Mouse (Mus musculus) 3134 (cell line): ENCODE measurements around the gene Fam240a.
A peak's percentile ranks its signal among the peaks of the same experiment; 100 is the strongest.

Experiments
- DNase-seq: peaks from one replicate; pipeline ENCODE4 v3.0.0-alpha.2; 2011; ENCODE audit warnings: low spot score; ENCODE audit not compliant: insufficient read length; ENCODE audit errors: extremely low read depth

Fam240a gene

GRCm38 (mm10) chr9:110895994-110896393 is 20.7 kb downstream of the Fam240a start:
- DNase-seq, result no peak

- DNase-seq, result no peak
Measured at GRCm38 (mm10) chr9:110895507-110895906, 21.2 kb downstream of the Fam240a start.

DNA sequence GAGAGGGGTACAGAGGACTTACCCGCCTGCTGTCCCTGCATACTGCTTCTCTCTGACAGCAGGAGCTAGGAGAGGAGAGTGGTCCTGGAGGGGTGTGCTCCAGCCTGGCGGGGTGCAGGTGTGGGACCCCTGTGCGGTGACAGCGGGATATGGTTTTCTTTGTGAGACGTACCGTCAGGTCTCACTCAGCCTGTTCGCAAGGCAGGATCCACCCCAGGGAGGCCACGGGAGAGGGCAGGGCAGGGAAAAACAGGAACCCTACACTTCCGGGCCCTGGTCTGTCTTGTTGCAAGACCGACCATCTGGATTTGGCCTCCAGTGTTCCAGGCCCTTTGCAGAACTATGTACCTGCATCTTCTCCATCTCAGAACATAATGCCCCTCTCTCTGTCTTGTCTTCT is 23.2 kb downstream of the Fam240a start:
- DNase-seq, result no peak

DNA sequence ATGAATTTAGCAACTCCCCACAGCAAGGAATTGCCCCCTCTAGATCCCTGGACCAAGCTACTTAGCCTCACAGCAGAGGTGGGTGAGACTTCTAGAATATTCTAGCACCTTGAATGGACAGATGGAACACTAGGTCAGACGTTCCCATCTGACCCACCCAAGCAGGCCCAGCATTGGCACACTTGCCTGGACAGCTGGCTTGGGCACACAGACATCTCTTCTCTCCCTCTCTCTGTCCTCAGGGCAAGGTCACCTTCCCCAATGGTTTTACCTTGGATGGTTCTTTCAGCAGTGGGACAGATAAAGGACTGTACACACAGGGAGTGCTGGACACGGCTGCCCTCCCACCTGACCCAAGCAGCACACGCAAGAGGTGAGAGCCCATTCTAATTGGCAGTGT is 24.1 kb downstream of the Fam240a start:
- DNase-seq, result no peak

- no peak for DNase-seq
Measured at GRCm38 (mm10) chr9:110891077-110891828, 25.4 kb downstream of the Fam240a start.

GRCm38 (mm10) chr9:110890026-110890783 is 26.5 kb downstream of the Fam240a start:
- DNase-seq, result no peak

- no peak for DNase-seq
Measured at GRCm38 (mm10) chr9:110888935-110889334, 27.7 kb downstream of the Fam240a start.

GRCm38 (mm10) chr9:110887388-110888303 is 29.0 kb downstream of the Fam240a start:
- DNase-seq, result no peak

DNA sequence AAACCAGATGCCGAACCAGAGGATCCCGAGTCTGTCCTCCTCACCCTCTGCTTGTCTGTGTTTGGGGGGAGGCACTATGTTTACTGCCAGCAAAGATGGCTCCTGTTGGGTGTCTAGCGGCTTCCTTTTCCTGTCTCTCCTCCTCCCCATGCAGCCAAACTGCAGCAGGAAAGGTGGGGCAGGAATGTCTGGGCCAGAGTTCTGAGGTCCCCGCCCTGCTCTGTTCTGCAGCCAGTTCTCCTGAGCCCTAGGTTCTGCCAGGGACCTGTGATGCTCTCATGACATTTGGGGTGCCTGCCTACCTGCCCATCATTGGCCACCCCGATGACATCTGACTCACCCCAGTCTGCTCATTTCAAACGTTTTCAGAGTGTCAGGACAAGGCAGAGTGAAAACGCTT is 34.7 kb downstream of the Fam240a start:
- no peak for DNase-seq

DNA sequence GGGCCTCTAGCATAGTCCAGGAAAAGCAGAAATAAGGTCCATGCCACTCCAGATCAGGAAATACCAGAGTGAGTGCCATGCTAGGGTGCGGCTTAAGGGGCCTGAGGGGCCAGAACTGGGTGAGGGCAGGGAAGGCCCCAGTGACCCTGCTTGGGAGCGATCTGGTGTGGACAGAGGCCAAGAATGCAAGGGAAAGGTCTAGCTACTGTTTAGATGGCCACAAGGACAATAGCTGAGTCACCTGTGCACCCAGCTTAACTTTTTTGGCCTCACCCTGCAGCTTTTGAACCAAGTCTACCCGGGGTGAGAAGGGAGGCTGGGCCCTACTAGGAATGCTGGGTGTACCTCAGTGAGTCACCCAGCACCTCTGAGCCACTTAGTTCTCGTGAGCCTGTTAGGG is 35.9 kb downstream of the Fam240a start:
- DNase-seq, result peak; percentile 59

GRCm38 (mm10) chr9:110879998-110880561 is 36.6 kb downstream of the Fam240a start, which contains the start of gene Tmie:
TSS of gene Tmie (minus strand) at chr9:110880113.
- peak; percentile 72 for DNase-seq

DNA sequence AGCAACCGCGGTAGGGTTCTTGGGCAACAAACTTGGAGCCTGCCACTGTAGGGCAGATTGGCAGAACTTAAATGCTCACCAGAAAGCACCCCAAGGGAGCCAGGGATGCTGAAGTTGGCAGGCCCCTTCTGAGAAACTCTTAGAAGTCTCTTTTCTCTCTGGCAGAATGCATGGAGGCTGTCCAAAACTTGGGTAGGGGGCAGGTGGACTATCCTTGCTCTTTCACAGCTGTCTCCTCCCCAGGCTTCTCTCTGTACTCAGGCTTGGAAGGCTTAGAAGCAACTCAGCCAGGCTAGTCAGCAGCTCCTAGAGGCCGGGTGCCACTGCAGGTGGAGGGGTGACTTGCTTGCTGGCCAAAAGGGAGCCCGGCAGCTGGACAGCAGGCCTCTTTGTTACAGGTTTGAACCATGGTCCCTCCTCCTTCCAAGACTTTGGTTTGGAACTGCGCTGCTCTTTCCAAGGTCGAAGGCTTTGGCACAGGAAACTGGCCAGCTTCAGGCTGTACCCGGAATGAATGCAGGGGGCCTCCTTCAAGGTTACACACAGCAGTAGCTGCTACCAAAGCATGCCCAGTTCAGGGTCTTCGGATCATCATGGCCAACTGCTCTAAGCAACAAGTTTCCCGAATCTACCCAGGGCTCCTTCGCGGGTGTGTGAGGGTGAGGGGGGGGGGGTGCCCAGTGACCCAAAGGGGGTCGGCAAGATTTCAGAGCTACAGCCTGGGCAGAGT is 37.3 kb downstream of the Fam240a start, which contains the start of gene Als2cl:
TSS of gene Als2cl (plus strand) at position 680 of the 730 bp plus-strand sequence.
- DNase-seq, result no peak

DNA sequence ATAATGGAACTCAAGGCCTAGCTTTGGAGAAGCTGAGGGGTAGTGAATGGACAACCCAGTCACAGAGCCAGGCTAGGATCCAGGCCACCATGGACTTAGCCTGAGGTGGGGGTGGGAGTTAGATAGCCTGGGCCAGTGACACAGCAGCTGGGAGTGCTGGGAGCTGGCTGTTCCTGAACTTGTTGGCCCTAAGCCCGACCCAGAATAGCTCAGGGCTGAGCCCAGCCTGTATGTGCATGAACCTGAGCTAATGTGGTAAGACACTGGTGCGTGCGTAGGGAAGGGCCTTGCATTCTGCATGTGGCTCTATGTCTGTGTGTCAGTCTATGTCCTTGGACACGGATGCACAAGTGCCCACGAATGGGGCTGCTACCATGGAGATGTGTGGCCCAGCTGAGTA is 38.8 kb downstream of the Fam240a start:
- DNase-seq, result no peak

DNA sequence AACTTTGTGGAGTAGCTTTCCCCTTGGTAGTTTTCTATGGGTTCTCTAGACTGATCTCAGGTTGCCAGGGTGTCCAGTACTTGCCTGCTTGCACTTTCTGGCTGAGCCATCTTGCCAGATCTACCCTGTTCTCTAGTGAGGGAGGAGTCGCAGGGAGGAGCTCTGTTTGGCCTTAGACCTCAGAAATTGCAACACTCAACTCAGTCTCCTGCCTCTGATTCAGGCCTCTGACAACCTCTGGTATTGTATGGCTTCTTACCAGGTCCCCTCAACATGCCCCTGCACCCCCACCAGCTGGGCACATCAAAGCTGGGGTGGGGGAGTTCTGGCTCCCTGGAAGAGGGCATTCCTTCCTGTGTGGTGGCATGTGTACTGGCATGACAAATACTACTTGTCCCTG is 39.3 kb downstream of the Fam240a start:
- no peak for DNase-seq

- no peak for DNase-seq
Measured at GRCm38 (mm10) chr9:110875288-110875695, 41.4 kb downstream of the Fam240a start.

DNA sequence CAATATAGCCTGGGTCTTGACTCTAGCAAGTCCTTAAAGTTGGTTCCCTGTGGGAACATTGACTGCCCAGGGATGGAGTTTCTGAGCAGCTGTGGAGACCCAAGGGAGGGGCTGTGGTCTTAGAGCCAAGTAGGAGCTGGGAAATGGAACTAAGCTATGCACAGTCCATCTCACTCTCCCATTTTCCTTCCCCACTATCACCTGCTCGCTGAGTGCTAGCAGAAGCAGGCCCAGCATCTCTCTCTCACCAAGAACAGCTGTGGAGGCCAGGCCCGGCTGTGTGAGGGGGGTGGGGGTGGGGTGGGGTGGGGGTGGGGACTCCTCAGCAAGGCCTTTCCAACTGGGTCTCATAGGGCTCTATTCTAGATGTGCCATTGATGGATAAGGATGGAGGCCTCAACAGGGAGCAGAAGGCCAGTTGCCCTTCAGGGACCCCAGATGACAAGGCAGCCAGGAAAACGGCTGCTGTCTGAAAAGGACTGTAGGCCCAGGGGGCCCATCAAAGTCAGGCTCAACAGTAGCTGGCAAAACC is 41.9 kb downstream of the Fam240a start:
- no peak for DNase-seq

DNA sequence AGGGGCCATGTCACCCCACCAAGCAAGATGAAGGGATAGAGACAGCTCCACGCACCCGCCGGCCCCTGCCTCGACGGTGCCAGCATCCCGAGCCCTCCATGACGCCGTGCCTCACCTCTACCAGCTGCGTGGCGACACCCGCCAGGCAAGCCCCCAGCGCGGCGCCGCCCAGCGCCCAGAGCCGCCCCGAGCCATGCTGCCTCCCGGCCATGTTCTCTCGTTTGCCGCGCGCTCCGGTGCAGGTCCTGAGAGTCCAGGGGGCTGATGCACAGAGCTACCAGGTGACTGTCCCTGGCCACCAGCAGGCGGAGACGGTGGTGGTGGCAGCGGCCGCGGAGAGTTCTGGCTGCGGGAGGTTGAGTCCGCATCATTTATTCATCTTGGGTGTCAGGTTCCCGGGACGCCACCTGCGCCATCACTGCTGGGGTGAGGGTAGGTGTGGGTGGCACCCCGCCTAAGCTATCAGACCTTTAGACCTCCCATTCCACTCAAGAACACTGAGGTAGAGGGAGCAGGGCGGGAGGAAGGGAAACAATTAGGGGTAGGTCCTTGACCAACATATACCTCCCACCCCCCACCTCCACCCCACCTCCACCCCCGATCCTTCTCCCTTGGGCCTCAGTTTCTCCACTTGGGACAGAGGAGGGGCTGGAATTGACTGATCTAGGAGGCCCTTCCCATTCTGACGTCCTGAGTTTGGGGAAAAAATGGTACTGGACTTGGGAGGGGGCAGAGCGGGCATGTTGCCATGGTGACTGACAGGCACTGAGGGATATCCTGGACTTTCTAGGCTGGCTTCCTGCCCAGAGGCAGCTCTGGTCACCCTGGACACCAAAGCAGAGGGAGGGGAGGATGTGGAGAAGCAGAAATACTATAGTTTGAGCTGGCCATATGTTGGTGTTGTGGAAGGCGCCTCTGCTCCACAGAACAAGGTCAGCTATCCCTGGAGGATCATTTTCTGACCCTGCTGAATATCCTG is 42.7 kb downstream of the Fam240a start:
- no peak for DNase-seq

- DNase-seq, result no peak
Measured at GRCm38 (mm10) chr9:110871030-110871429, 45.6 kb downstream of the Fam240a start.
